Mouse (Mus musculus) naive thymus-derived CD4-positive, alpha-beta T cell, adult 2 months (primary cell): ENCODE measurements around the gene Upf3a.
"Not testable (repeated sequence)": the region's sequence is repeated elsewhere in the genome, so short reads cannot be mapped to it uniquely, and the experiment has no call there.

Experiments used
- DNase-seq: peaks from one replicate; pipeline ENCODE4 v3.0.0-alpha.2; 2011; ENCODE audit warnings: low read depth

The Upf3a gene

GRCm38 (mm10) chr8:13785250-13785763, at the start of gene Upf3a:
TSS of gene Upf3a (plus strand) at chr8:13785615.
- DNase-seq, result peak; percentile 97

- peak; percentile 54 for DNase-seq
These were observed 45.1 kb upstream of the Upf3a start for GRCm38 (mm10) chr8:13740323-13740770.

GRCm38 (mm10) chr8:13740817-13741613, 44.4 kb upstream of the Upf3a start:
- no peak for DNase-seq

- DNase-seq, result not testable (repeated sequence)
These were observed 39.2 kb upstream of the Upf3a start for GRCm38 (mm10) chr8:13746212-13746611.

GRCm38 (mm10) chr8:13747626-13748025, 37.8 kb upstream of the Upf3a start:
- DNase-seq, result no peak

GRCm38 (mm10) chr8:13753680-13754079, 31.7 kb upstream of the Upf3a start:
- peak; percentile 91 for DNase-seq

GRCm38 (mm10) chr8:13756480-13756879, 28.9 kb upstream of the Upf3a start:
- no peak for DNase-seq

GRCm38 (mm10) chr8:13756982-13757804, 28.2 kb upstream of the Upf3a start, which contains the start of gene Cdc16:
TSS of gene Cdc16 (plus strand) at chr8:13757676.
- DNase-seq, result peak; percentile 90

GRCm38 (mm10) chr8:13757805-13758727, 27.3 kb upstream of the Upf3a start:
- DNase-seq, result peak; percentile 76

- DNase-seq, result no peak
These were observed 16.2 kb upstream of the Upf3a start for GRCm38 (mm10) chr8:13769206-13769605.

GRCm38 (mm10) chr8:13780536-13780935, 4.9 kb upstream of the Upf3a start:
- no peak for DNase-seq

GRCm38 (mm10) chr8:13785764-13786299, 417 bp downstream of the Upf3a start:
- peak; percentile 99 for DNase-seq

- DNase-seq, result no peak
These were observed 4.2 kb downstream of the Upf3a start for GRCm38 (mm10) chr8:13789606-13790005.

- no peak for DNase-seq
These were observed 7.8 kb downstream of the Upf3a start for GRCm38 (mm10) chr8:13793097-13793745.

GRCm38 (mm10) chr8:13793746-13794101, 8.3 kb downstream of the Upf3a start:
- no peak for DNase-seq

GRCm38 (mm10) chr8:13797676-13798075, 12.3 kb downstream of the Upf3a start:
- DNase-seq, result no peak

GRCm38 (mm10) chr8:13799566-13799965, 14.2 kb downstream of the Upf3a start:
- no peak for DNase-seq

- DNase-seq, result no peak
These were observed 43.3 kb downstream of the Upf3a start for GRCm38 (mm10) chr8:13828598-13829172.

GRCm38 (mm10) chr8:13838289-13838688, 52.9 kb downstream of the Upf3a start, which contains the start of gene AF366264:
TSS of gene AF366264 (minus strand) at chr8:13838389.
- DNase-seq, result not testable (repeated sequence)

GRCm38 (mm10) chr8:13843286-13843685, 57.9 kb downstream of the Upf3a start:
- DNase-seq, result not testable (repeated sequence)
